Mouse (Mus musculus) midbrain, embryonic 16.5 days (tissue): ENCODE results near the gene BC052040. TPM values are rescaled to one million over a fixed set of nuclear protein-coding genes. Genes with fewer than 3 reads are reported as not detected.
A peak's percentile ranks its signal among the peaks of the same experiment; 100 is the strongest.

Source experiments
- ATAC-seq: fragments of 200-750 bp; cut with Nextera tagmentation; 2 replicates; pipeline ENCODE4 v1.8.0; 2017; ENCODE audit warnings: moderate TSS enrichment
- H3K27ac ChIP-seq: fragments of 300-500 bp; sonication (generic); 2 replicates; pipeline ENCODE4 v1.5.1; 2014; ENCODE audit warnings: mild to moderate bottlenecking, low read length, mixed read lengths
- H3K27me3 ChIP-seq: fragments of 300-500 bp; sonication (generic); 2 replicates; pipeline ENCODE4 v1.6.1; 2014; ENCODE audit warnings: low read depth, low read length, mixed read lengths; ENCODE audit not compliant: control insufficient read depth, insufficient read depth
- H3K36me3 ChIP-seq: fragments of 300-500 bp; sonication (generic); 2 replicates; pipeline ENCODE4 v1.6.1; 2014; ENCODE audit warnings: mild to moderate bottlenecking, low read length, moderate library complexity, mixed read lengths; ENCODE audit not compliant: control insufficient read depth, insufficient read depth
- H3K4me1 ChIP-seq: fragments of 300-500 bp; sonication (generic); 2 replicates; pipeline ENCODE4 v1.6.1; 2014; ENCODE audit warnings: mild to moderate bottlenecking, low read length, mixed read lengths; ENCODE audit not compliant: control insufficient read depth, insufficient read depth
- H3K4me2 ChIP-seq: fragments of 300-500 bp; sonication (generic); 2 replicates; pipeline ENCODE4 v1.6.1; 2014; ENCODE audit warnings: mild to moderate bottlenecking, low read length, mixed read lengths
- H3K4me3 ChIP-seq: fragments of 300-500 bp; sonication (generic); 2 replicates; pipeline ENCODE4 v1.5.1; 2014; ENCODE audit warnings: low read depth, mild to moderate bottlenecking, low read length, moderate library complexity, mixed read lengths
- H3K9ac ChIP-seq: fragments of 300-500 bp; sonication (generic); 2 replicates; pipeline ENCODE4 v1.6.1; 2014; ENCODE audit warnings: low read depth, low read length, mixed read lengths
- H3K9me3 ChIP-seq: fragments of 300-500 bp; sonication (generic); replicated peaks from 2 replicates; pipeline ENCODE4 v1.6.1; 2014; ENCODE audit warnings: mild to moderate bottlenecking, low read length, mixed read lengths; ENCODE audit not compliant: control insufficient read depth, poor library complexity, severe bottlenecking
- WGBS: fragments of 180-500 bp; shearing (Covaris S2); extraction: QIAGEN DNeasy Blood & Tissue Kit; methylation state at CpG from one replicate; pipeline ENCODE4 v1.1.7; 2014; 5-methylcytosine and 5-hydroxymethylcytosine counted together
- polyA plus RNA-seq: library from polyadenylated mRNA; unstranded; fragments of >200 nt; fragmentation: Nextera tagmentation; extraction: Ambion mirVana; gene quantifications from 2 replicates; pipeline ENCODE4 v1.2.1, GENCODE M21; 2015

BC052040 gene
- 21.1 and 21.7 TPM in 2 replicates for polyA plus RNA-seq

DNA sequence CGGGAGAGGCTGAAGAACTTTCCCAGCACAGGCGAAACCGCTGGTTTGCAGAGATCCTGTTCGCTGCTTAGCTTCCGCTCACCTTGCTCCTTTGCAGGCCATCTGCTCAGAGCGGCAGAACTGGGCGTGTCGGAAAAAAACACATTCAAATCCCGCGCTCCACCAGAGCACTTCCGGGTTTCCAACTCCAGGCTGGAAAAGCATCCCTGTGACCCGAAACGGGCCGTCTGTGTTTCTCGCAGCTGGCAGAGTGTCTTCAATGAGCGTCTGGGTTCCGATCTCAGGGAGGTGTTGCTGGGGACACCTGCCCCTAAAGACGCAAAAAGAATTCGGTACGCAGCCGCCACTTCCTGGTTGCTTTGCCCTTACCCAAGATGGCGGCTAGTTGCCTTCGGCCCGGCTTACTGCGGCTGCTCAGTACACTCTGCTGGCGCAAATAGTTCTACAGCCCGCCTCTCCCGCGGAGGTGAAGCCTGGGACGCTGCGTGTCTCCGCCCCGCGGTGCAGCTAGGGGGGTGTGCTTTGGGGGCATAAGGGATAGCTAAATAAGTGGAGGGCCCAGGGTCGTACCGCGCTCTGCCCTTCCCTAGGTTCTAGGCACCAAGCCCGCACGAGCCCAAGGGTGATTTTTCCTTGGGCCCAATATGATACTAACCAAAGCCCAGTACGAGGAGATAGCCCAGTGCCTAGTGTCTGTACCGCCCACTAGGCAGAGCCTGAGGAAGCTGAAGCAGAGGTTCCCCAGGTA is at the start of gene BC052040:
Gene BC052040 (plus strand): TSS at position 476 of the 748 bp plus-strand sequence.
- Histone ChIP-seq H3K36me3 (no peaks in the 10 kb centered on the region), H3K27ac (peak within 1 kb of the TSS; percentile 58), H3K9ac (peak within 1 kb of the TSS; percentile 66), H3K4me1 (peaks cover 6% of the 10 kb centered on the region), H3K4me3 (peak within 1 kb of the TSS; percentile 58), H3K9me3 (no peaks in the 10 kb centered on the region), H3K4me2 (peak within 1 kb of the TSS; percentile 84), H3K27me3 (no peaks in the 10 kb centered on the region)
- under 1% methylated on average over 41 of the region's 41 CpGs for WGBS
- peak; percentile 99 for ATAC-seq

DNA sequence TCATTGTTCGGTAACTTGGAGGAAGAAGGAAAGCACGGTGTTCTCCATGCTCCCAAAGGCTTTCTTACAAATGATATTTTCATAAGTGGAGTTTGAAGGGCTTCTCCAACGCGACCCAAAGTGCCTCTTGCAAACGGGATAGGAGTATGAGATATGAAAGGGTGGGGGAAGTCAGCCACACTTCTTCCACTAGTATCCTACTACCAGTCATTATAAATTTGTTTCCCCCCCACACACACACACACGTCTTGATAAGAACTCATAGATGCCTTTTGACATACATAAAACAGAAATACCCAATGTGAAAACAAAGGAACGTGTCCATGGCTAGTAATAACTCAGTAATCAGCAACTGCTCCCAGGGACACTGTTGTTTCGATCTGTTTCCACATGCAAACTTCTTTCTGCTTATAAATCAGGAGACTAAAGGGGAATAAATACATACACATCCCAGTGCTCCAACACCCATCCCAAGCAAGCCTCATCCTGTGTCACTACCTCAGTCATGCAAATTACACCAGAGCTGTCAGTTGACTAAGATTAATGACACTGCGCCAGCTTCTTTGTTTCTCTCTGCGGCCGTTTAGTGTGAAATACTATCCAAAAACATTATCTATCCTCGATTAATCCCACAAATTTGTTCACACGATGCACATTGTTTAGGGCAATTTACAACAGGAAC is 43.4 kb upstream of the BC052040 start:
- 64% methylated on average over 13 of the region's 13 CpGs for WGBS
- H3K9me3 ChIP-seq = no peaks in the 10 kb centered on the region
- no peak overlapping the region for H3K4me2 ChIP-seq
- H3K27ac ChIP-seq = no peak overlapping the region
- H3K4me3 ChIP-seq = no peak overlapping the region
- no peaks in the 10 kb centered on the region for H3K36me3 ChIP-seq
- no peaks in the 10 kb centered on the region for H3K27me3 ChIP-seq
- H3K4me1 ChIP-seq = no peaks in the 10 kb centered on the region
- ATAC-seq = no peak
- no peak overlapping the region for H3K9ac ChIP-seq

DNA sequence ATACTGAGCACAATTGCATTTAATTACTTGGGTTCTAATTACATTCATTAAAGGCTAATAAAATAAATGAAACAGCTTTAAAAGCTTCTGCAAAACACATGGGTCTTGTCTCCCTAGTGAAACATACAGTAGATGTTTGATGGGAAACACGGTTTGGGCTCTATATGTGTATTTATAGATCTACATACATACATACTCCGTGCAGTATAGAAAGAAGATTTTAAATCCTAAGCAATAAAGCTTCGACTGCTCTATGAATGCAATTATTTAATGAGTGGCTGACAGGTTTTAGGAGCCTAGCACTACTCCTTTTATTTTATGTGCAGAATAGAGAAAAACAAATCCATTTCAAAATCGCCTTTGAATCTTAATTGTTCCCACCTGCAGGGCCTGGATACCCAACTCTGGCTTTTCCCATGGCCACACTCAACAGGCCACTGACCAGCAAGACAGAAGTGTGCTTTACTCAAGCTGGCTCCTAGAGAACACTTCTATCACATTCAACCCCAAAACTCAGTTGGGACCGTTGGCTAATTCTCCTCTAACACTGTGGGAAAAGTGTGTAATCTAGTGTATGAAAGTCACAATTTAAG is 42.7 kb upstream of the BC052040 start:
- Histone ChIP-seq H3K4me1 (no peaks in the 10 kb centered on the region), H3K36me3 (no peaks in the 10 kb centered on the region), H3K4me2 (no peak overlapping the region), H3K27ac (no peak overlapping the region), H3K27me3 (no peaks in the 10 kb centered on the region), H3K9ac (no peak overlapping the region), H3K9me3 (no peaks in the 10 kb centered on the region), H3K4me3 (no peak overlapping the region)
- WGBS = 74% methylated on average over 5 of the region's 5 CpGs
- ATAC-seq = no peak

DNA sequence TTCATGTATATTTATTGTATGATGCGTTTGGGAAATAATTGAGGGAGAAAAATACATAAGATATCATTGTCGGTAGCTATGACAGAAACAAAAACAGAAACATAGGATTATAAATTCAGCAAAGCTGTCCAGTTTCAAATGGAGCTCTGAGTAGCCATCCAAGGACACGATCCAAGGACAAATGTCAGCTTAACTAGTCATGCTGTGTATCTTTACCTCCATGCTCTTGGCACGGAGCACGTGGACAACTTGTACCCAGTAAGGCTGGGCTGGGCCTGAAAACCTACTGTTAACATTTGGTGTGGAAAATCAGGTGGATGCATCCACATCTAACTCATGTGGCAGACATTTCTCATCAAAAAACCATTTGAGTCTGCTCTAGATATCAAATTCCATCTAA is 41.8 kb upstream of the BC052040 start:
- Histone ChIP-seq H3K4me1 (no peaks in the 10 kb centered on the region), H3K9ac (no peak overlapping the region), H3K27me3 (no peaks in the 10 kb centered on the region), H3K4me3 (no peak overlapping the region), H3K9me3 (no peaks in the 10 kb centered on the region), H3K27ac (no peak overlapping the region), H3K4me2 (no peak overlapping the region), H3K36me3 (no peaks in the 10 kb centered on the region)
- no peak for ATAC-seq
- 91% methylated on average over 5 of the region's 5 CpGs for WGBS

DNA sequence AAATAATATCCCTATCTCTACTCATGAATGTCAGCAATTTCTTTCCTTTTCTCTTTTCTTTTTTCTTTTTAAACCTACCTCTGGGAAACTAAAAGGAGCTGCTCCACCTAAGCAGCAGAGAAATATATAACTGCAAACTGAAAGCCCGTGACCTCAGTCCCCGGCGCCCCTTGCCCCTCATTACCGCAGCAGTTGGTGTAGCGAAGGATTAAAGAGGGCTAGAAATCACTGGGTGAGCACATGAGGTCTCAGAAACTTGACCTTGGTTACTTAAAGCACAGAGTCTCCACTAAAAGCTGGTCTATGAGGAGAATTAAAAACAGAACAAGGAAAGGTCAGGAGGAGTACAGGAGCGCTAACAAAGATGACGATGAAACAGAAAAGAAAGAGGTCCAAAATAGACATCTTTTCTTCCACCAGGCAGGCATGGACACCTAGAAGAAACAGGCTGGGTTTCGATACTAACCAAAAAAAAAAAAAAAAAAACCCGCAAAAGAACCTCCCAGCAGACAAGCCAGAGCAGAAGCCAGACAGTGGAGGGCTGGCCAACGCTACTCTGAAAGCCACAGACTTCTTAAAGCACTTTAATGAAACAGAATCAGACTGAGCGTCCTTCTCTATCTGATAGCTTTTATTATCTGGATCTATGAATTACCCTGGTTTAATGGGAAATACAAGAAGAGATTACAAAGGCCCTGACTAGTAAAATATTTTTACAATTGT is 39.0 kb upstream of the BC052040 start:
- Histone ChIP-seq H3K9ac (no peak overlapping the region), H3K36me3 (no peaks in the 10 kb centered on the region), H3K9me3 (no peaks in the 10 kb centered on the region), H3K4me2 (no peak overlapping the region), H3K4me3 (no peak overlapping the region), H3K4me1 (no peaks in the 10 kb centered on the region), H3K27ac (no peak overlapping the region), H3K27me3 (no peaks in the 10 kb centered on the region)
- WGBS = 55% methylated on average over 11 of the region's 11 CpGs
- no peak for ATAC-seq

DNA sequence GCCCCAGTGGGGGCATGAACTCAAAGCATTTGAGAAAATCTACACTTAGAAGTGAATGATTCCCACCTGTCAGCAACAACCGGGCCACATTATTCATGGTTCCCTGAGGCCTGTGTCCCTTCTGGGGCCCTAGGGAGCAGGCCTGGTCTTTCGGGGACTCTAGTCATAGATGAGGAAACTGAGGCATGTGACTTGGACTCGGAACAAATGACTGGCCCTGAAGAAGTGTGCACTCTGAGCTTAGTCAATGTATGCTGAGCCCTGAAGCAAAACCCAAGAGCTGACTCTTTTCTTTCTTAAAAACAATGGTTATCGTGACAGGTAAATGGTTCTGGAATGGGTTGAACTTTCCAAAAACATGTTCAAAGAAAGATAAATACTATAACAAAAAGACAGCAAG is 38.3 kb upstream of the BC052040 start:
- H3K4me1 ChIP-seq = no peaks in the 10 kb centered on the region
- no peaks in the 10 kb centered on the region for H3K27me3 ChIP-seq
- no peaks in the 10 kb centered on the region for H3K36me3 ChIP-seq
- 84% methylated on average over 4 of the region's 4 CpGs for WGBS
- H3K9ac ChIP-seq = no peak overlapping the region
- ATAC-seq = no peak
- no peak overlapping the region for H3K27ac ChIP-seq
- no peak overlapping the region for H3K4me2 ChIP-seq
- H3K9me3 ChIP-seq = no peaks in the 10 kb centered on the region
- H3K4me3 ChIP-seq = no peak overlapping the region

DNA sequence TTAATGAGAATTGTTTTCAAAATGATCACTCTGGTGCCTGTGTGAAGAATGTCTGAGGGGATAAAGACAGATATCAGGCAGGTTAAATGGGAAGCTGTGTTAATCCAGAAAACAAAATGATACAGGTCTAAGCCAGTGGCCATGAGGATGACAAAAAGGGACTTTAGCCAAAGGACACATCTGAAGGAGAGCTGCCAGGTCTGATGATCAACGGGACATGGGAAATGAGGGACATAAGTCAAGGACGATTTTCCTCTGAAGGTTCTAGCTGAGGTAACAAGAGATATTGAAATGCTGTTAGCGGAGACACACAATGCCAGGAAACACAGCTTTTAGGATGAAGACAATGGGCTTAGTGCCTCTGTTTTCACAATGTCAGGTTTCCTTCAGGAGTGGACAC is 29.6 kb upstream of the BC052040 start:
- ATAC-seq = no peak
- Histone ChIP-seq H3K27ac (no peak overlapping the region), H3K4me1 (no peaks in the 10 kb centered on the region), H3K4me3 (no peak overlapping the region), H3K36me3 (no peaks in the 10 kb centered on the region), H3K27me3 (no peaks in the 10 kb centered on the region), H3K9me3 (no peaks in the 10 kb centered on the region), H3K4me2 (no peak overlapping the region), H3K9ac (no peak overlapping the region)
- WGBS = 84% methylated on average over 3 of the region's 3 CpGs

DNA sequence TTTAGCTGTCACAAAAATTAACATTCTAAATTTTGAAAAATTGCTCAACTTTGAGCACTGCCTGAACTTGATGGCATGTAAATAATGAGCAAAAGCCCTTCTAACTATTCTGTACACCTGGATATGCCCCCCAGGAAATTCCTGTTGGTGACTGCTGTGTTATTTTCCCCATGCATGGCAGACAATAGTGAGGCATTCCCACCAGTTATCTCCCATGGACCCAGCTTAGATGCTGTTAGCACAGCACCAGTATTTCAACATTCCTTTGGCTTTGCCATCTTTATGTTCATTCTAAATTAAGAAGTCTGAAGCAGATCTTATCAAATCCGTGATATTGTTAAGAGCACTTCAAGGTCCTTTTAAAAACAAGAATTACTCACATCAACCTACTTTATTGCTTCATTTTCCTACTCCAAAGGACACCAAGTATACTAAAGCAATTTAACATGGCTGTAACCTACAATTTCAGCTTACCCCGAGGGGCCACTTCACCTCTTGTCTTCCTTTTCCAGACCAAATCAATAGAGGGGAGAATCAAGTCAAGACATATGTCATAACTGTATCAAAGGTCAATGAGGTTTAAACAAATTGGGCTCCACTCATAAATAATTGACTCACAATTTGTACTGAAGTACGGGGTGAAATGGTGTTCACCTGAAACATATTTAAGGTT is 19.2 kb upstream of the BC052040 start:
- no peak for ATAC-seq
- H3K9me3 ChIP-seq = no peaks in the 10 kb centered on the region
- no peaks in the 10 kb centered on the region for H3K36me3 ChIP-seq
- WGBS = 87% methylated on average over 3 of the region's 3 CpGs
- no peak overlapping the region for H3K27ac ChIP-seq
- no peak overlapping the region for H3K9ac ChIP-seq
- no peaks in the 10 kb centered on the region for H3K4me1 ChIP-seq
- H3K27me3 ChIP-seq = no peaks in the 10 kb centered on the region
- no peak overlapping the region for H3K4me2 ChIP-seq
- no peak overlapping the region for H3K4me3 ChIP-seq
